Mouse (Mus musculus): Measurements from ENCODE around the gene BC049352. TPM values are rescaled to one million over a fixed set of nuclear protein-coding genes. Genes with fewer than 3 reads are reported as not detected.

Gene BC049352
- polyA plus RNA-seq, 1 experiment: not detected

DNA sequence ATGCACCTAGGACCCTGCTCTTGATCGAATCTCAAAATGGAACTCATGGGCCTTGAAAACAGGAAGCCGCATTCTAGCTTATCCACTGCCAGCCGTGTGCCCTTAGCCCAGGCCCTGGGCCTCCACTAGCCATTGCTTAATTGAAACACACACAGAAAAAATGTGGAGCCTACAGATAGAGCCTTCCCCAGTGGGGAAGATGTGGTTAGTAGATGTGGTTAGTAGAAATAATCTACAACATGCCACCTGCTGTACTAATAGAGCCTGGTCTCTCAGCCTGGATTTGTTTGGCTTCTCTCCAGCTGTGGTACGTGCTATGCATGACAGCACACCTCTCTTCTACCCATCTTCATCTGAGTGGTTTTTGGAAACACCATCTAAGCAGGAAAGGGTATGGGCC lies 92.4 kb downstream of the BC049352 start:
- no peaks in the 10 kb centered on the region for H3K4me1 ChIP-seq (ENCODE audit: control insufficient read depth, insufficient read depth, low read length)
- no peak for DNase-seq
- H3K4me3 ChIP-seq (replicated peaks; ENCODE audit: extremely low read depth, low read depth, low read length): no peak overlapping the region
- no peak for TF ChIP-seq POLR2A (IDR thresholded peaks at IDR 0.05; ENCODE audit: borderline replicate concordance, extremely low read depth, low read depth, low read length)
- TF ChIP-seq CTCF (IDR thresholded peaks at IDR 0.05; ENCODE audit: insufficient read depth, low read length): no peak
- 72% methylated on average over 4 of the region's 4 CpGs for WGBS

DNA sequence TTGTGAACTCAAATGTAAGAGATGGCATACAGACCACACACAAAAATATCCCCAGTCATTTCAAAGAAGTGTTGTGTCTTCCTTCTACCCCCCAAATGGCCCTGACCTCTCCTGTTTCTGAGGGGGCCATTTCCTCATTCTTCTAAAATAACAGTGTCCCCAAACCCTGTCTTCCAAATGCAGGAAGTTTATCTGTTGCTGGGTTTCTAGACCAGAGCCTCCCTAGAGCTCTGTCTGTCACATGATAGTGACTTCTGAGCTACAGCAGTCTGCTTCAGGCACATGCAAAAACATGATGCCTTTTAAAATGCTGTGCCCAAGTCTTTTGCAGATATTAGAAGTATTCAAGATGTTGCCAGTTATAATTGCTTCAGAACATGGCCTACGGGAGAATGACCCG lies 92.8 kb downstream of the BC049352 start:
- H3K4me3 ChIP-seq (replicated peaks; ENCODE audit: extremely low read depth, low read depth, low read length): no peak overlapping the region
- no peak for TF ChIP-seq CTCF (IDR thresholded peaks at IDR 0.05; ENCODE audit: insufficient read depth, low read length)
- TF ChIP-seq POLR2A (IDR thresholded peaks at IDR 0.05; ENCODE audit: borderline replicate concordance, extremely low read depth, low read depth, low read length): no peak
- no peak for DNase-seq
- no peaks in the 10 kb centered on the region for H3K4me1 ChIP-seq (ENCODE audit: control insufficient read depth, insufficient read depth, low read length)
- WGBS: 84% methylated on average over 2 of the region's 2 CpGs

DNA sequence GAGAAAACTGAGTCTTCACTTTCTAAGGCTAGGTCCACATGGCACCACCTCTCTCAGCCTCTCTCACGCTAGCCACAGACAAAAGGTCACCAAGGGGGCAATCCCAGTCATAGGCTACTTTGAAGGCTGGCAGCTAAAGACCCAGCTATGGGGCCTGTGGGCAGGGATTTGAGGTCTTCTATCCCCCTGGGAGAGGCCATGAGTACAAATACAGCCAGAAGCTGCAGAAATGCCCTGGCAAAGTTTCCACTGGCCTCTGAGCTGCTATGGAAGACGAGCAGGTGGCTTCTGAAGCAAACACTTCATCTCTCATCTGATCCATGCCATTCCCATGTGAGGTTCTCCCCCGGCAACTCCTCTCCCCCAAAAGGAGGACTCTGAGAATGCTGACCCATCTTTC lies 98.3 kb downstream of the BC049352 start:
- no peak for DNase-seq
- 55% methylated on average over 3 of the region's 3 CpGs for WGBS
- TF ChIP-seq CTCF (IDR thresholded peaks at IDR 0.05; ENCODE audit: insufficient read depth, low read length) (no peak), POLR2A (IDR thresholded peaks at IDR 0.05; ENCODE audit: borderline replicate concordance, extremely low read depth, low read depth, low read length) (no peak)

DNA sequence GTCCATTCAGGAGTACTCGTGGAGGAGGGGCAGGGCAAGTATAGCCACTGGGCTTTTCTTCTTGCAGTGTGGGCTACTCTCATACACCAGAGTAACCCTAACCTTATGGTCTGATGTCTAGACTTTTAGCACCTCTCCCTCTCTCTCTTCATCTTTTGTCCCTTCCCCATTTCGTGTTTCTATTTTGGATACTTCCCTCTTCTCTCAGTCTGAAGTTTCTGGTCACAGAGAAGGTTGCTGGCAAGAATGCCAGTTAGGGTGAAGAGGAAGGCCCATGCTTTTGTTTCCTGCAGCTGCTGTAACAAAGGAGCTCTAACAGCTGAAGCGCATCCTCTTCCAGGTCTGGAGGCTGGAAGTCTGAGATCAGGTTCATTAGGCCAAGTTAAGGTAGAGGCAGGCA lies 99.1 kb downstream of the BC049352 start:
- 79% methylated on average over 3 of the region's 3 CpGs for WGBS
- Histone ChIP-seq H3K4me1 (ENCODE audit: control insufficient read depth, insufficient read depth, low read length) (0 out of 2 replicates have a peak, but pooled peaks cover 2% of the 10 kb centered on the region), H3K4me3 (replicated peaks; ENCODE audit: extremely low read depth, low read depth, low read length) (no peak overlapping the region)
- no peak for DNase-seq
- no peak for TF ChIP-seq CTCF (IDR thresholded peaks at IDR 0.05; ENCODE audit: insufficient read depth, low read length)
- no peak for TF ChIP-seq POLR2A (IDR thresholded peaks at IDR 0.05; ENCODE audit: borderline replicate concordance, extremely low read depth, low read depth, low read length)

More for the DNA sequence above, 98.3 kb downstream of the BC049352 start:
- Histone ChIP-seq H3K4me3 (replicated peaks; ENCODE audit: extremely low read depth, low read depth, low read length) (no peak overlapping the region), H3K4me1 (ENCODE audit: control insufficient read depth, insufficient read depth, low read length) (0 out of 2 replicates have a peak, but pooled peaks cover 2% of the 10 kb centered on the region)

DNA sequence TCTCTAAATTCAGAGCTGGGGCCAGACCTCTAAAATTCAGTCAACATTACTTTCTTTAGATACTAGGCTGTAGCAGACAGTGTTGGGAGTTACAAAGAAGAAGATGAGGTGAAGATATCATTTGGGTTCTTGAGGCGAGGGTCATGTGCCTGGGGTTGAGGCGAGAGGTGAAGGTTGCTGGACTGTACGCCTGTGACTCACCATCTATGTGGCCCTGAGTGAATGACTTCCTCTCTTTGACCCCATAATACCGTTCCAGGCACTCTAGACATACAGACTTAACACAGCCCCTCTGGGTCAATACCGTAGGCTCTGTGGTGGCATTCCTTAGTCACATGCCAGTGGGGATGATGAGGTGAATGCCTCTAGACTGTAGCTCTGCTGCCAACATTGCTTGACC lies 100.7 kb downstream of the BC049352 start:
- TF ChIP-seq POLR2A (IDR thresholded peaks at IDR 0.05; ENCODE audit: borderline replicate concordance, extremely low read depth, low read depth, low read length): no peak
- no peak for TF ChIP-seq CTCF (IDR thresholded peaks at IDR 0.05; ENCODE audit: insufficient read depth, low read length)
- DNase-seq: no peak
- 0 out of 2 replicates have a peak, but pooled peaks cover 2% of the 10 kb centered on the region for H3K4me1 ChIP-seq (ENCODE audit: control insufficient read depth, insufficient read depth, low read length)
- no peak overlapping the region for H3K4me3 ChIP-seq (replicated peaks; ENCODE audit: extremely low read depth, low read depth, low read length)
- WGBS: 76% methylated on average over 5 of the region's 5 CpGs

DNA sequence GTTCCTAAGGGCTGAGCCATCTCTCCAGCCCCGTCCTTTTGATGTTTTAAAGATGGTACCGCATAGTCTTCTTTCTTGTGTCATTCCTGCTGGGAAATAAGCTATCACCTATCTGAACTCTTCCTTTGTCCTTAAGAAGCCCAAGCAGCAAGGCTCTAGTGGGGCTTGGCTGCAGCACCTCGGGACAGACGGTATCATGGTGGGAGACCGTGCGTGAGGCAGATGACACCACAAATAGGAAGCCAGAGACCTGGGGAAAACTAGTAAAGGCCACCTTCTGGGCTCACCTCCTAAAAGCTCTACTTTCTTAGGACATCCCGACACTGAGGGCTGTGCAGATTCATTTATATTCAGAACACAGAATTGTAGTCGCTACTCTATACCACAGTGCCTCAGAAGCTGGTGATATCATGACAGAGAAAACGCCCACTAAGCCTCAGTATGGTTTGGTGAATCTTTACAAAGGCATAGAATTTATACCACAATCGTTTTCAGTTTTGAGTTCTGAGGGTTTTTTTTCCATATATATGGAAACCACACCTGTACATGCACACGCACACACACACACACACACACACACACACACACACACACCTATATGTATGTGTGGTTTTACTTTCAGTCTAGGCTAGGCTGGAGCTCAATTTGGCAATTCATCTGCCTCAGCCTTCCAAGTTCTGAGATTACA lies 109.8 kb downstream of the BC049352 start:
- H3K4me3 ChIP-seq (replicated peaks; ENCODE audit: extremely low read depth, low read depth, low read length): no peak overlapping the region
- WGBS: 78% methylated on average over 11 of the region's 11 CpGs
- no peak for TF ChIP-seq CTCF (IDR thresholded peaks at IDR 0.05; ENCODE audit: insufficient read depth, low read length)
- no peak for TF ChIP-seq POLR2A (IDR thresholded peaks at IDR 0.05; ENCODE audit: borderline replicate concordance, extremely low read depth, low read depth, low read length)
- no peak for DNase-seq
- no peaks in the 10 kb centered on the region for H3K4me1 ChIP-seq (ENCODE audit: control insufficient read depth, insufficient read depth, low read length)

DNA sequence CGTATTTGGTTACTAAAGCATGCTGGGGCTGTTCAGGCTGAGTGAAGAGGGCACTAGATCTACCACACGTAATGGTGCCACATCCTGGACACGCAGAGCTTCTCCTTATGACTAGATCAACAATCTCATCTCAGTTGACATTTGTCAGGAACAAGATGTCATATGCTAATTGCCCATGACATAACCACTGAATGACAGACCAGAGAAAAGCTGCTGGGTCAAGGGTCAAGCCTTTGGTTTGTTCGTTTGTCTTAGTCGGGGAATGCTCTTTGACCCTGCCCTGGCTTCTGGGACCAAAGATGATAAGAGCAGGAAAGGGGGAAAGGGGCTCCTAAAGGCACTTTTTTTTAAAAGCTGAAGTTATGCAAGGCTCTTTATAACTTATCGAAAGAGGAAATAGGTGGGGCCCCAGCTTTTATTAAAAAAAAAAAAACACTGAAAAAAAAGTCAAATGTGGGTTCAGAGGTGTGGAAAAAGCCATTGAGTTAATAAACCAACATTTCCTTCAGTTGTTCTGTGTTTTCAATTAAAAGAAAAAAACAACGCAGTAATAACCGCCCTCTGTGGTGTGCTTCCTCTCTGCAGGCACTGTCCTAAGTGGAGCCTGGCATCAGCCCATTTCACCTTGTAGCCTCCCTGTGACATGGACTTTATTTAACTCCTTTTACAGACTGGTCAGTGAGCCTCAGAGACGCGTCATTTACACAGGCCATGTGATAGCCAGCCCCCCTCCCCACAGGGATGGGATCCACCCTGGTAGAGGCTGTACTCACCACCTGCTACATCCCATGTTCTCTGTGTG lies 112.6 kb downstream of the BC049352 start:
- WGBS: 29% methylated on average over 10 of the region's 10 CpGs
- no peak for DNase-seq
- Histone ChIP-seq H3K4me1 (ENCODE audit: control insufficient read depth, insufficient read depth, low read length) (no peaks in the 10 kb centered on the region), H3K4me3 (replicated peaks; ENCODE audit: extremely low read depth, low read depth, low read length) (no peak overlapping the region)
- no peak for TF ChIP-seq CTCF (IDR thresholded peaks at IDR 0.05; ENCODE audit: insufficient read depth, low read length)
- TF ChIP-seq POLR2A (IDR thresholded peaks at IDR 0.05; ENCODE audit: borderline replicate concordance, extremely low read depth, low read depth, low read length): no peak

DNA sequence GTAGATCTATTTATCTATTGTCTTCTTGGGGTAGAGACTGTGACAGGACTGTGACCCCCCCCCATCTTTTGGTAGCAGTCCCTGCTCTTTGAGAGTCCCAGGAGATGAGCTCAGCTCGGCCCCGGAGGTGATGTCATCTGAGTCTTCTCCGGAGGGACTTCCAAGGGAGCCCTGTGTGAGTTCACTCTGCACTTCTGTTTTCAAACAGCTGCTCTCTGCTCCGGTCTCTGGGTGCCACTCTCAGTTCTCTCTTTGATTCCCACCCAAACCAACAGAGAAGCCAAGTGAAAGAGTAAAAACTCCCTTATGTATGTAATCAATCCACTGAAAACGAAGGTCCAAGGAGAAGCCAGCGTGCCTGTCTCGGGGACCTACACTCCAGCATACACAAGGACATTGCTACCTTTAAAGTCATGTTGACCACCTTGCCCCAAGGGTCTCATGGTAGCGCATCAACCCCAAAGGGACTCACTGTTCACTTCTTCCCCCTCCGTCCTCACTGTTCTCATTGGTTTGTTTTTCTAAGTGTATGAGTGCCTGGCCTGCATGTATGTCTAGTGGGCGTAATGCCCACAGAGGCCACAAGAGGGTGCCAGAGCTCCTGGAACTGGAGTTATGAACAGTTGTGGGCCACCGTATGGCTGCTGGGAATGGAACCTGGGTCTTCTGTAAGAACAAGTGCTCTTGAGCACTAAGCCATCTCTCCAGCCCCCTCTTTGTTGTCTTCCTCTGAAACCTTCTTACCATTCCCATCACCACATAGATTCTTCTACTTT lies 117.6 kb downstream of the BC049352 start:
- Histone ChIP-seq H3K4me3 (replicated peaks; ENCODE audit: extremely low read depth, low read depth, low read length) (no peak overlapping the region), H3K4me1 (ENCODE audit: control insufficient read depth, insufficient read depth, low read length) (peaks cover 4% of the 10 kb centered on the region; the same call in 1 of the 2 replicates)
- 71% methylated on average over 11 of the region's 11 CpGs for WGBS
- TF ChIP-seq POLR2A (IDR thresholded peaks at IDR 0.05; ENCODE audit: borderline replicate concordance, extremely low read depth, low read depth, low read length) (no peak), CTCF (IDR thresholded peaks at IDR 0.05; ENCODE audit: insufficient read depth, low read length) (peak; percentile 75)
- no peak for DNase-seq

Other genes starting within 250 kb of the BC049352 start
- 7.3 and 13.6 TPM in 2 replicates for gene Ube4a, start 216.4 kb upstream of the BC049352 start, polyA plus RNA-seq (2012; rRNA removed)
- 1.3 and 2.3 TPM in 2 replicates for gene Cd3g, start 201.6 kb upstream of the BC049352 start, polyA plus RNA-seq (2012; rRNA removed)
- gene Cd3d, start 200.2 kb upstream of the BC049352 start, polyA plus RNA-seq (2012; rRNA removed): 1.6 and 2.0 TPM in 2 replicates
- 3.0 and 4.8 TPM in 2 replicates for gene Cd3e, start 172.4 kb upstream of the BC049352 start, polyA plus RNA-seq (2012; rRNA removed)
- gene Mpzl2, start 142.2 kb upstream of the BC049352 start, polyA plus RNA-seq (2012; rRNA removed): 3.3 and 8.6 TPM in 2 replicates
- gene Mpzl3, start 126.8 kb upstream of the BC049352 start, polyA plus RNA-seq (2012; rRNA removed): 1.2 and 10.7 TPM in 2 replicates
- 0.69 and 1.3 TPM in 2 replicates for gene Jaml, start 102.8 kb upstream of the BC049352 start, polyA plus RNA-seq (2012; rRNA removed)
- 0.38 and 0.39 TPM in 2 replicates for gene Scn2b, start 64.2 kb upstream of the BC049352 start, polyA plus RNA-seq (2012; rRNA removed)
- gene Scn4b, start 43.6 kb upstream of the BC049352 start, polyA plus RNA-seq (2012; rRNA removed): 0.34 and 1.0 TPM in 2 replicates
- 18.2 and 24.1 TPM in 2 replicates for gene Tmprss4, start 22.1 kb downstream of the BC049352 start, polyA plus RNA-seq (2012; rRNA removed)
- gene Il10ra, start 87.1 kb downstream of the BC049352 start, polyA plus RNA-seq (2012; rRNA removed): 10.3 and 12.9 TPM in 2 replicates
- gene Tmprss13, start 137.1 kb downstream of the BC049352 start, polyA plus RNA-seq (2012; rRNA removed): 1.1 and 6.6 TPM in 2 replicates
- gene Fxyd6, start 188.2 kb downstream of the BC049352 start, polyA plus RNA-seq (2012; rRNA removed): 19.8 and 31.7 TPM in 2 replicates
- gene Fxyd2, start 217.7 kb downstream of the BC049352 start, polyA plus RNA-seq (2012; rRNA removed): 8.5 and 8.8 TPM in 2 replicates
- gene Dscaml1, start 244.6 kb downstream of the BC049352 start, polyA plus RNA-seq (2012; rRNA removed): 0.35 and 0.38 TPM in 2 replicates